Mouse (Mus musculus) ZHBTc4 (cell line): ENCODE results near the gene Magea6.
"Not testable (repeated sequence)": the region's sequence is repeated elsewhere in the genome, so short reads cannot be mapped to it uniquely, and the experiment has no call there.

Source experiments
- DNase-seq: peaks from one replicate; pipeline ENCODE4 v3.0.0-alpha.2; 2011; ENCODE audit warnings: low read depth, low spot score

Magea6 gene

GRCm38 (mm10) chrX:154935887-154936286 lies at the start of gene Magea6:
Gene Magea6, minus strand, starts transcription at chrX:154935987.
- not testable (repeated sequence) for DNase-seq

GRCm38 (mm10) chrX:154949405-154949804 lies 13.6 kb upstream of the Magea6 start, which contains the start of gene Magea3:
Gene Magea3, minus strand, starts transcription at chrX:154949505.
- DNase-seq, result not testable (repeated sequence)

- DNase-seq, result not testable (repeated sequence)
These were observed 45.6 kb downstream of the Magea6 start, which contains the start of gene Cldn34b1 for GRCm38 (mm10) chrX:154890167-154890566. Gene Cldn34b1, minus strand, starts transcription at chrX:154890267.
